Mouse (Mus musculus) left cerebral cortex, adult 18-20 months (tissue): ENCODE measurements around the gene Mapkapk3. TPM values are rescaled to one million over a fixed set of nuclear protein-coding genes. Genes with fewer than 3 reads are reported as not detected.

Source experiments
- DNase-seq, 2 experiments: peaks; one replicate each; pipeline ENCODE4 v3.0.0; 2021 to 2022; ENCODE audit warnings: low spot score in 2 of 2, mixed read lengths in 1 of 2
- microRNA-seq, 2 experiments: library from miRNA; unstranded; fragments of <30 nt; microRNA quantifications; one replicate each; pipeline ENCODE4 v1.2.0; 2021
- total RNA-seq, 2 experiments: library from RNA; stranded (reverse); gene quantifications; 2 replicates each; pipeline ENCODE4 v1.2.3; 2021

Gene Mapkapk3
- total RNA-seq, 2 experiments from 2014 or later = 3.3 to 4.3 TPM

- no peak for DNase-seq
Measured at GRCm38 (mm10) chr9:107224597-107224996, 65.1 kb downstream of the Mapkapk3 start.

Small RNA genes lying within 50 kb of the gene (microRNA-seq; reads per million reads assigned to microRNA genes)
- gene Gm22238 = 0 to 0.21 reads per million in 2 experiments

Other genes starting within 250 kb of the Mapkapk3 start
- 100 to 1,000 TPM; 199 to 214 TPM for gene Dock3, start 58.0 kb downstream of the Mapkapk3 start, total RNA-seq
- gene Cish, start 6.1 kb upstream of the Mapkapk3 start, total RNA-seq = 1 to 10 TPM; 6.9 to 9.1 TPM
- 10 to 100 TPM; 14.7 to 16.8 TPM for gene Hemk1, start 48.5 kb upstream of the Mapkapk3 start, total RNA-seq
- 1 to 10 TPM; 4.1 to 4.2 TPM for gene 6430571L13Rik, start 50.7 kb upstream of the Mapkapk3 start, total RNA-seq
- gene Cacna2d2, start 109.7 kb upstream of the Mapkapk3 start, total RNA-seq = 10 to 100 TPM; 24.3 to 29.7 TPM
- 10 to 100 TPM; 36.0 to 38.5 TPM for gene Tmem115, start 244.1 kb upstream of the Mapkapk3 start, total RNA-seq